Mouse (Mus musculus) megakaryocyte-erythroid progenitor cell, adult 5-6 weeks (primary cell): Measurements from ENCODE around the gene Hist2h2be. TPM values are rescaled to one million over a fixed set of nuclear protein-coding genes. Genes with fewer than 3 reads are reported as not detected.
"Not testable (repeated sequence)": the region's sequence is repeated elsewhere in the genome, so short reads cannot be mapped to it uniquely, and the experiment has no call there.

Experiments used
- ATAC-seq: replicated peaks from 2 replicates; pipeline ENCODE4 v1.8.0; 2016; ENCODE audit warnings: mild to moderate bottlenecking, inconsistent platforms; ENCODE audit not compliant: severe bottlenecking, poor library complexity, low FRiP score, low TSS enrichment
- total RNA-seq, 2 experiments: library from RNA; stranded (forward) in 1 of 2; stranded (reverse) in 1 of 2; fragments of 200-1000, 215-1000 nt in 1 of 2; fragments of >200 nt in 1 of 2; fragmentation: Nextera tagmentation in 1 of 2; gene quantifications; 2 replicates each; pipeline ENCODE4 v1.2.3; 2014 to 2017

The Hist2h2be gene
- total RNA-seq, 2 experiments from 2014 or later: 10.0 to 10.8 TPM

DNA sequence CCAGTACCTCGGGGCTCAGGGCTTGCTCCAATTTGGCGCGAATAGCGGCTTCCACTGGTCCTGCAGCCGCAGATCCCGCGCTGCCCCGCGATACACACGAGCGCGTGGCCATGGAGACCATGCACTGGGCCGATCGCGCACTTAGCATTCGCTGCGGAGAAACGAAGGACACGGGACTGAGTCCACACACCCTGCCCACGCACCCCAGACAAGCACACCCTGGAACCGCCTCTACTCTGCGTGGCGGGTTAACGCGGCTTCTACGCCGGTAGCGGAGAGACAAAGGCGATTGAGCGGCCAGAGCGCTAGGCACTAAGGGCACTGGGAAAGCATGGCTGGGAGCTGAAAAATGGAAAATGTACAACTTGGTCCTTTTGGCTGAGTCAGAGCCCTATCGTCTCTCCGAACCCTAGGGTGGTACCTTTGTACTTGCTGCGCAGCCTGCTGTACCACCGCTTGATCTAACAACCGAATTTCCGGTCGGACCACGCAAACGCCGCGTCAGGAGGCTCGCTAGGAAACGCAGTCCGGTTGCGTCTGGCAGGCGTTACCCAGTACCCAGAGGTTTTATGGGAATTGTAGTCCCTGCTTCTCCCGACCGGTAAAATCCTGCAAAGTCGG is 23.7 kb upstream of the Hist2h2be start:
- peak; percentile 86 for ATAC-seq

DNA sequence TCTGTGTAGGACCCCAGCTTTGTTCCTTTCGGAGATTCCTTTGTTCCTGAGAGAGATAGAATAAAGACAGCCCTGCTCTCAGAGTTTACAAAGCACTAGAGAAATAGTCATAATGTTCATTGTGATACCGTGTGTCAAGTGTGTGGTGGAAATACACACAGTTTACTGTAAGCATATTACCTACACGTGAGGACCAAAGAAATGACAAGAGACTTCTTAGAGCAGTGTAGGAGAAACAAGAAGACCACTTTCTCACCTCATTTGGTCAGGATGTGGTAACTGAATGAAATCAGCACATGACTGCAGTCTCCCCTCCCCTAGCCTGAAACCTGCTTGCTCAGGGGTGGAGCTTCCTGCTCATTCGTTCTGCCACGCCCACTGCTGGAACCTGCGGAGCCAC is 22.7 kb upstream of the Hist2h2be start:
- ATAC-seq: peak; percentile 25; the same call in 1 of the 2 replicates

DNA sequence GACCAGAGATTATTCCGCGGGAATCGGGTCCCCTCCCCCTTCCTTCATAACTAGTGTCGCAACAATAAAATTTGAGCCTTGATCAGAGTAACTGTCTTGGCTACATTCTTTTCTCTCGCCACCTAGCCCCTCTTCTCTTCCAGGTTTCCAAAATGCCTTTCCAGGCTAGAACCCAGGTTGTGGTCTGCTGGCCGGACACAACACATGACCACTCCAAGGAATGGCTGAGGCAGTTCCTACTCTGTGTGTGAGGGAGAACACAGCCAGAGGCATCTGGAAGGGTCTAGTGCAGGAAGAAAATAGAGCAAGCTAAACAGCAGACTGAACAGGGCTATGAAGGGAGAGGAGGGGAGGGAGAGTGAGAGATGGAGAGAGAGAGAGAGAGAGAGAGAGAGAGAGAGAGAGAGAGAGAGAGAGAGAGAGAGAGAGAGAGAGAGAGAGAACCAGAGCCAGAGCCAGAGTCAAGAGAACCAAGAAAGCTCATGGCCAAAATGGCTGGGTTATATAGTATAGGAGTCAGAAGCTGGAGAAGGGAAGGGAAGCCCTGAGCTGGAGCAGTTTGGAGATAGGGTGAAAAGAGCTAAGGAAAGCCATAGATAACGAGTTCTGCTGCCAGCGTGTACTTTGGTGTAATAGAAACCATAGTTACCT is 22.2 kb upstream of the Hist2h2be start:
- ATAC-seq: not testable (repeated sequence)

DNA sequence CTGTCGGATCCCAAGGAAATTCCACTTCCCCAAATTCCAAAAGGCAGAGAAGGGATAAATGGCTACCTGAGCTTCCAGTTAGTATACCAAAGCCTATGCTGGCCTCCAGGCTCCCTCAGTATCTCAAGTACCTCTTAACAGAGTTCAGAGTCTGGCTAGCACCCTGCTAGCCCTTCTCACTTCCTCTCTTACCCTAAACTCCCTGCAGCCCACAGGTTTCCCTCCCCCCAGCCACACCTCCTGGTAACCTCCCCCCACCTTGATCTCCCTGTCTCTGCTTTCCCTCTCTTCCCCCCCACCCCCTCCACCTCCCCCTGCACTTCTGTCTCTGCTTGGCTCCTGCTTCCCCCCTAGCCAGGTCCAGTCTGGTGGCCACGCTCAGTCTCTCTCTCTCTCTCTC is 21.2 kb upstream of the Hist2h2be start:
- ATAC-seq: no peak

DNA sequence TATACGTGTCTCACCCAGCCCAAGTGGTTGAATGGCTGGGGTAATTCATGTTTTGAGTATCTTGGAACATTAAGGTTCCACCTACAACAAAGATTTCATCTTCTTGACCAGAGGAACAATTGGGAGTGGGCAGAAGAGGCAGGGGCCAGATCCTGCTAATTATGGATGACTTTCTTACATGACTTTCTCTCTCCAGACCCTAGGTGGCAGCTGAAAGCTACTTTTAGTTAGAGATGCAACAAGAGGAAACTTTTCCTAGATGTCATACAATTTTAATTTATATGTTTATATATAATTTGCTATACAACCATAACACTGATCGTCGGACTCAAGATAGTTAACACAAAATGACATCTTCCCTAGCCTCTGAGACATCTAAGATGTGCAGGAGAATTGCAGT is 13.1 kb upstream of the Hist2h2be start:
- ATAC-seq: no peak

DNA sequence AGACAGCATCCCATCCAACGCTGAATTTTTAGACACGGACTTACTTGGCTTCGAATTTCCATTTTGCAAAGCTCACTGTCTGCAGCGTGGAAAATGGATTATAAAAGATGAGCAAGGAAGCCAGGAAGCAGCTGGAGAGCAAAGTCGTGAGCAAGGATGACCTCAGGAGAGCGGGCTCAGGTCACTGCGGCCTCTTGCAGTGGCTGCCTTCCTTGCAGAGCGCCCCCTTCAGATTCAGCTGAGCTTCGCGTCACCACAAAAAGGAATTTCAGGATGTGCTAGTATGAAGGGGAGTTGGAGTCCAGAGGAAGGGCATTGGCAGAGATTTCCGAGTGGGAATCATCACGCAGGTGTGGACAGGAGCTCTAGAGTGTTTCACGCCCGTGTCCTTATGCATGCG is 11.7 kb upstream of the Hist2h2be start:
- ATAC-seq: no peak

DNA sequence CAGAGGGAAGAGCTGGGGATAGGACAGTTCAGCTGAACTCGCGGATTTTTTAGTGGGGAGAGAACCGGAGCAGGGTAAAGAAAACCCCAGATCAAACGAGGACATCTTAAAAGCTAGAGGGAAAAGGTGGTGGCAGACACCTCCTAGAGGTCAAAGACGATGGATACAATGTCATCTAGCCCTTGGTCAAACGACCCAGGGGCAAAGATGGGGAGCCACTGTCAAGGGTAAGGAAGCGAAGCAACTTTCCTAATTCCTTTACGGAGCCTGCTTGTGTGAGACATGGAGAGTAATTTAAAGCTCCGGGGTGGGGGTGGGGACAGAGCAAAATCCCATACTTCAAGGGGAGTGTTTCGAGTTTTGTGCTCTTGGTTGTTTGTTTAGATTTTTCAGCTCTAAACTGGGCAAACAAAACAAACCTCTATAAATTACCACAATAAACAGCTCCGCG is 1.7 kb upstream of the Hist2h2be start:
- 0 out of 2 replicates have a peak, but pooled peaks have one; percentile 27 for ATAC-seq

DNA sequence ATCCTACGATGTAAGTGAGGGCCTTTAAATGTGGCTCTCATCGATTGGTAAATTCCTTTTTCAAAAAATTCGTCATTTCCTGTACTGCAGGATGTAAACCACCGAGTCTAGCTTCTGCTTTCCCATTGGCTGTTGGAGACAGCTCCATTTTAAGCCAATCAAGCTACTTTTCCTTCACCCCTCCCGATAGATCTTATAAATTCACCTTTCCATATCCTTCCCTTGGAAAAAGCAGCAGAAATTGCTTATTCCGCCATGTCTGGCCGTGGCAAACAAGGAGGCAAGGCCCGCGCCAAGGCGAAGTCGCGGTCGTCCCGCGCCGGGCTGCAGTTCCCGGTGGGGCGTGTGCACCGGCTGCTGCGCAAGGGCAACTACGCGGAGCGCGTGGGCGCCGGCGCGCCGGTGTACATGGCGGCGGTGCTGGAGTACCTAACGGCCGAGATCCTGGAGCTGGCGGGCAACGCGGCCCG is 1.2 kb upstream of the Hist2h2be start, which contains the start of the genes Bola1 and Hist2h2ab:
Gene Bola1, minus strand, starts transcription at position 49 of the 470 bp plus-strand sequence.
Gene Hist2h2ab, plus strand, starts transcription at position 205 of the 470 bp plus-strand sequence.
- peak; percentile 42 for ATAC-seq

DNA sequence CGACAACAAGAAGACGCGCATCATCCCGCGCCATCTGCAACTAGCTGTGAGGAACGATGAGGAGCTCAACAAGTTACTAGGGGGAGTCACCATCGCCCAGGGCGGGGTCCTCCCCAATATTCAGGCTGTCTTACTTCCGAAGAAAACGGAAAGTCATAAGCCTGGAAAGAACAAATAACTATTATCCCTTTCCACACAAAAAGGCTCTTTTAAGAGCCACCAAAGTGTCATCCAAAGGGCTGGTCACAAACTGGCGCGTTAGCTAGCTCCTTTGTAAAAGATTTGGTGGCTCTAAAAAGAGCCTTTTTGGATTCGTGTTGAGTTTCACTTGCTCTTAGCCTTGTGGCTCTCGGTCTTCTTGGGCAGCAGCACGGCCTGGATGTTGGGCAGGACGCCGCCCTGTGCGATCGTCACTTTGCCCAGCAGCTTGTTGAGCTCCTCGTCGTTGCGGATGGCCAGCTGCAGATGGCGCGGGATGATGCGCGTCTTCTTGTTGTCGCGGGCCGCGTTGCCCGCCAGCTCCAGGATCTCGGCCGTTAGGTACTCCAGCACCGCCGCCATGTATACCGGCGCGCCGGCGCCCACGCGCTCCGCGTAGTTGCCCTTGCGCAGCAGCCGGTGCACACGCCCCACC is 671 bp upstream of the Hist2h2be start:
- peak; percentile 31; the same call in 1 of the 2 replicates for ATAC-seq

DNA sequence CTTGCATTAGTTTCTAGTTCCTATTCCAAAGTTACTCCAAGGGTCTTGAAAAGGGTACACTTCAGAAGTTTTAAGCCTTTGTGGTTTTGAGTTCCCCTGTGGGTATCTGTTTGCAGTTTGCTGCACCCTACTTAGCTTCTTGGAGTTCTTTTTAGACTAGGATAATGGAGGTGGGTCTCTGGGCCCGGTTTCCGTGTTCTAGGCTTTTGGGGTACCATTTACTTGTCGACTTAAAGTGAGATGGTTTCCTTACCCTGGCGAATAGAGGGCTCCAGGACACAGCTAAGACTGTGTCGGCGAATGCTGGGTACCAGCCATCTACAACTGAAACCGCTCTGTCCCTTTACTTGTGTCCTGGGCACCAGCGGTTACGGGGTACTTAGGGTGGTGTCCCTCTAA is 720 bp downstream of the Hist2h2be start:
- no peak for ATAC-seq

DNA sequence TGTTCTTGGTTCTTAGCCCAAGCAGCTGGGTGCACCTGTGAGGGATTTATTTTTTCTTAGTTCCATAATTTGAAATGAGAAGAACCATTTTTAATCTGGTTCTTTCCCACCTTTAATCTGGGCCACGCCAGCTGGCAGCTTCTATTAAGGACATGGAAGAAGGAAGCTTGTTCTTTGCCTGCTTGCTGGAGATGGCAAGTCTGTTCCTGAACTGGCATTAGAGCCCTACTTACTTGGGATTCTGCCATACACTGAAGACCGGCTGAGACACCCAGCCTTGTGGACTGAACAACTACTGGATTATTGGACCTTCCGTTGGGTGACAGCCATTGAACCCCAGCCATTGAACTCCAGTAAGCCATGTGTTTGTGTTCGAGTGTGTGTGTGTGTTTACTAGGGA is 1.9 kb downstream of the Hist2h2be start:
- no peak for ATAC-seq

DNA sequence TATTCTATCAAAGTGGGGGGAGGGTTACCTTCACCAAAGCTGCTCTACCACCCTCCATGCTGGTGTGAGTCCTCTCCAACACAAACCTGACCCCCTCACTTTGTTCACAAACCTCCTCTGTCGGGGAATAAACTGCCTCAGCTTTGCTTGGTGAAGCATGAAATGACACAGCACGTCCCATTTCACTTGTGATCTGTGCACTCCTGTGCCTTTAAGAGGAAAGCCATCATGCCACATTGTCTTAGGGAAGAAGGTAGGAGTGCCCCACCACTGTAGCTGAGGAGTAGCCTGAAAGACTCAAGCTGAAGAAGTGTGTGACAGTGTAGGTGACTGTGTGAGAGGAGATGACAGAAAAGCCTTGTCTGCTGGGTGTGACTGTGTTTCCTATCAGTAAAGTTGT is 4.5 kb downstream of the Hist2h2be start:
- no peak for ATAC-seq

DNA sequence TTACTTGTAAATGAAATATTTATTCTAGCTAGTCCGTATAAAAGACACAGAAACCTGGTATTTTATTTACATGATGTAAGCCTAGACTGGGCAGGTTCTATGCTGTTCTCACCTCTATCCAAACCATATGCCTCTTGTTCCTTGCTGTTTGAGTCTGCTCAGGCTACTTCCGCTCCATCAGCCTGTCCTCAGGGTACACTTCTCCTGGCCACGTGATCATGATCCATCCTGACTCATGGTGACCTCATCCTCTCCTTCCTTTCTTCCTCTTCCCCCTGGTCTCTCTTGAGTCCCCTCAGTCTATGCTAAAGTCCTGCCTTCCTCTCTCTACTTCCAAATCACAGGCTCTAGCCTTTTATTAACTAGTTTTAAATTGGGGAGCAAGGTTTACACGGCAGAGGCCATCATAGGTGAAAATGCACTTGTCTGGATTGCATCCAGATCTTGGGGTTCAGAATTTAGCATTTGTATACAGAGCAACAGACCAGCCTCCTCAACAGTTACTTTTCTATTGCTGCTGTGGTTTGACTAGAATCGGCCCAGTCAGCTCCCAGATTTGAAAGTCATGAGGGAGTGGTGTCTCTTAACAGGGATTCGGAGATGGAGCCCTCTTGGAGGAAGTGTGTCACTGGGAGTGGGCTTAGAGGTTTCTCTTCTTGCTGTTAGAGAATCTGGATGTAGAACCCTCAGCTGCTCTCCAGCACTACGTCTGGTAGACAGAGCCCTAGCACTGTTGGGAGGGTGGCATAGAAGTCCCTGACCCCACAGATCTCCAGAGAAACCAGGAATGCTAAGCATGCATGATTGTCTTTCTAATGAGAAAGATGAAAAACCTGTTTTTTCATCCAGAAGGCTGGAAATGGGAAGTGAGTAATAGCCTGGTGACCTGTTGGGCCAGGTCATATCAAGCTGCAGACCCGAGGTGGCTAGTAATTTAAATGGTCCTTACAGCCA is 6.1 kb downstream of the Hist2h2be start:
- no peak for ATAC-seq

DNA sequence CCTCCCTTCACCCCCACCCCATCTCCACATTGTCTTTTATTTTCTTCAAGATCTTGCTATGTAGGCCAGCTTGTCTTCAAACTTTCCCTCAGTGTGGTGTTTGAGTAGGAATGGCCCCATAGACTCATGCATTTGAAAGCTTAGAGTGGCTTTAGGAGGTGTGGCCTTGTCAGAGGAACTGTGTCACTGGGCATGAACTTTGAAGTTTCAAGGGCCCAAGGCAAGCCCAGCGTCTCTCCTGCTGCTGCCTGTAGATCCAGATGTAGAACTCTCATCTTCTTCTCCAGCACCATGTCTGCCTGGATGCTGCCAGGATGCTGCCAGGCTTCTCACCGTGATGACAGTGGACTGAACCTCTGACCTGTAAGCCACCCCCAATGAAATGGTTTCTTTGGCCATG is 7.9 kb downstream of the Hist2h2be start:
- ATAC-seq: no peak

DNA sequence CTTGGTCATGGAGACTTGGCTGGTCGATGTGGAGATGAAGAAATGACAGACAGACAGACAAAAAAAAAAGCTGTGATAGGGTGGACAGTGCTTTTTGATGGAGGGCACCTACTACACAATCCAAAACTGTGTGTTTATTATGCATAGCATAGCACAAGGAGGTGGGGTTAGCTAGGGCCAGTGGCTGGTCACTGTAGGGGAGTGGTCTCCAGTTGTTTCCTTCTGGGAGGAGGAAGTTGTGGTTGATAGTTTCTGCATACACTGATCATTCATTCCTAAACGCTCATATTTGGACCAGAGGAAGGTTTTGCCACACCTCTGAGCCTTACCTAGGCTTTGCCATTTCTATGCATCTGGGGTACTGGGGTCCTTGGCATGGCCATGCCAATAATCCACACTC is 9.5 kb downstream of the Hist2h2be start:
- ATAC-seq: no peak

DNA sequence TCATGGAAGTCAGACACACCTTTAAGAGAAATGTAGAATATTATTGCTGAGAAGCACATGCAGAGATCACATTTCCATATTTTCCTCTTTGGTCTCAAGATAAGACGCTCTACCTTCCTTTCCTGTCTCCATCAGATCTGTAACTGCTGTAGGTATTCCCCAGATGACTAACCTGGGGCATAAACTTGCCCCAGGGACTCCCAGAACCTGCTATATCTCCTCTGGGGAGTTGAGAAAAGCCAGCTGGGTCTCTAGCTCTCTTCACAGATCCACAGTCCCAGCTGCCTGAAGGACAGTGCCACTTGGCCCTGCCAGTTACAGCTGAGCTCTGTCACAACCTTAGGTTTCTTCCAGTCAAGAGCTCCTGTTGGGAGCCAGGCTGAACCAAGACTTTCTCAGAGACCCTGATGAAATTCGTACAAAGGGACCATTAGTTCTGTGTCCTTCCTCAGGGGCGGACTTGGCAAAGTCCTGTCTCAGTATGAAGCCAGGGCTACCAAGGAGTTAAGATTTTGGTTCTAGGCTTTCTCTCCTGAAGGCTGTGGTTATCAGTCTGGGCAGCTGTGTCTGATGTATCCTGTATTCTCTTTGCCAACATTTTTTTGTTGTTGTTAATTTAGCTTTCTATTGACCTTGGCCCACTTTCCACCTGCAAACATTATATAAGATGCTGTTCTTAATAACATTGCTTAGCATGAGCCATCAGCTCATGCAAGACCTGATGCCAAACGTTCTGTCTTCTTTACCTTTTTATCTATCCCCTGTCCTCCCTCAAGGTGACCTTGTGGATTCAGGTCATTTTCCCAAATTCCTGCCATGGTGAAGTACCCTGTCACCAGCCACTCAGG is 10.2 kb downstream of the Hist2h2be start:
- ATAC-seq: peak; percentile 50

DNA sequence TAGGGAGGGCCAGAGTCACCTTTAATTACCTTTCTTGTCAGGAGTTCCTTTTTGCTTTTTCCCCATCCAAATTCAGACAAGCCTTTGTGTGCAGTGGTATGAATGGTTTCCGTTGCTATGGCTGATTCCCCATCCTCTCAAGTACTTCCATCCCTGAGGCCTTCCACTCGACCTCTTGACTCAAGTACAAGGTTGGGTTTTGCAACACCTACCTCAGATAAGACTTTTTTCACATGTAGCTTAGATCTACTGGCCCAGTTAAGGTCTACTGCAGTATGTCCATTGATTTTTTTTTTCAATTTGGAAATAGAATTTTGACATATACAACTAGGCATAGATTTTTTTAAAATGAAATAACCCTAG is 10.8 kb downstream of the Hist2h2be start:
- no peak for ATAC-seq

DNA sequence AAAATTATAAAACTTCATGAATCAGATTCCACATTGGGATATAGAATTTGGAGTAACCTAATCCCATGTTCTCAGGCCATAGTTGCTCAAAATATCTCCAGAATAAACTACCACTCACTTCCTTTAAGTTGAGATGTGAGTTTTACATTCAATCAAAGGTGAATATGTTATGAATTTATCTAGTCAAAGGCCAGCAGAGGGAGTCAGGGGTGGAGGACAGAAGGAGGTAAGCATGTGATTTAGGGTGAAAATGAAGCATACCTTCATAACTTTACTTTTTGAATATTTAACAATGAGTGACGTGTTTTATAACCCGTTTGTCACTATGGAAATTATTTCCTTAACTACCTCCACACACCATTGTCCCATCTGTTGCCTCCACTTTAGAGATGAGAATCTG is 14.0 kb downstream of the Hist2h2be start:
- no peak for ATAC-seq

DNA sequence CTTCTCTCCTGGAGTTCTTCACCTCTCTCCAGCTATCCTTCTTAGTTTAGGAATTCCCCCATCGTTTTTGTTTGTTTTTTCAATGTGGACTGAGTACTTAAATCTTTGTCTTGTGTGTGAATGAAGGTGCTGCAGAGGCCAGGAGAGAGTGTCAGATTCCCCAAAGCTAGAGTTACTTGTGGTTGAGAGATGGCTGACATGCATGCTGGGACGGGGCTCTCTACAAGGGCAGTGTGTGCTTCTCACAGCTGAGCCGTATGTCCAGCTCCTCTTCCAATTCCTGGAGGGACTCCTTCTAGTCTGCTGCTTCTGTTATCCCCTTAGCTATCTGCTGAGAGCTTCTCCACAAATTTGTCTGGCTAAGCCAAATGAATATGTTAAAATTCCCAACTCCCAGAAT is 14.9 kb downstream of the Hist2h2be start:
- ATAC-seq: no peak
